Mouse (Mus musculus) heart, adult 2 months (tissue): ENCODE measurements around the gene Rex1bd. TPM values are rescaled to one million over a fixed set of nuclear protein-coding genes. Genes with fewer than 3 reads are reported as not detected.
A peak's percentile ranks its signal among the peaks of the same experiment; 100 is the strongest.
"Not testable (repeated sequence)": the region's sequence is repeated elsewhere in the genome, so short reads cannot be mapped to it uniquely, and the experiment has no call there.

Experiments used
- DNase-seq, 2 experiments: peaks; one replicate each; pipeline ENCODE4 v3.0.0; 2021
- H3K27ac ChIP-seq: fragments of 200-600 bp; 2 replicates; pipeline ENCODE4 v1.8.1; 2022
- H3K27me3 ChIP-seq: fragments of 200-500 bp; 2 replicates; pipeline ENCODE4 v1.6.1; 2012; ENCODE audit warnings: mild to moderate bottlenecking, low read length, inconsistent platforms, mixed read lengths; ENCODE audit not compliant: control insufficient read depth, insufficient read depth
- H3K36me3 ChIP-seq: fragments of 200-500 bp; 2 replicates; pipeline ENCODE4 v1.6.1; 2012; ENCODE audit warnings: low read length, inconsistent platforms; ENCODE audit not compliant: control insufficient read depth, insufficient read depth
- H3K4me1 ChIP-seq: fragments of 200-500 bp; 2 replicates; pipeline ENCODE4 v1.6.1; 2011; ENCODE audit warnings: low read length; ENCODE audit not compliant: control insufficient read depth, insufficient read depth
- H3K4me3 ChIP-seq: fragments of 200-600 bp; 2 replicates; pipeline ENCODE4 v1.8.1; 2022
- H3K79me2 ChIP-seq: fragments of 200-500 bp; replicated peaks from 2 replicates; pipeline ENCODE4 v1.6.1; 2012; ENCODE audit warnings: mild to moderate bottlenecking, inconsistent platforms, low read length, moderate library complexity, mixed read lengths; ENCODE audit not compliant: control insufficient read depth, insufficient read depth
- H3K9ac ChIP-seq: fragments of 200-500 bp; 2 replicates; pipeline ENCODE4 v1.6.1; 2012; ENCODE audit warnings: low read depth, mild to moderate bottlenecking, control low read depth, inconsistent platforms, low read length, mixed read lengths
- CTCF ChIP-seq: fragments of 200-600 bp; IDR thresholded peaks from 2 replicates; pipeline ENCODE4 v1.8.1; 2022; ENCODE audit warnings: antibody characterized with exemption, mild to moderate bottlenecking, moderate library complexity
- EP300 ChIP-seq: fragments of 200-500 bp; IDR thresholded peaks from 2 replicates; pipeline ENCODE4 v1.6.1; 2011; ENCODE audit warnings: low read depth, low read length, control low read depth; ENCODE audit not compliant: insufficient read depth
- POLR2A ChIP-seq: fragments of 200-500 bp; IDR thresholded peaks from 2 replicates; pipeline ENCODE4 v1.6.1; 2011; ENCODE audit warnings: mild to moderate bottlenecking, low read depth, low read length, control low read depth; ENCODE audit not compliant: insufficient read depth
- WGBS: fragments of 180-500 bp; shearing (Covaris S2); methylation state at CpG from one replicate; pipeline ENCODE4 v1.1.7; 2018; 5-methylcytosine and 5-hydroxymethylcytosine counted together
- intact Hi-C: fragments of 180-260 bp; cut with DNase I; formaldehyde crosslinking; loops from one replicate; pipeline ENCODE4 v1.15.1; 2025
- polyA plus RNA-seq: library from polyadenylated mRNA; depleted of rRNA; stranded (reverse); fragments of >200 nt; gene quantifications from 2 replicates; pipeline ENCODE4 v1.2.3, GENCODE M21; 2012
- total RNA-seq, 2 experiments: library from RNA; stranded (reverse); gene quantifications; 2 replicates each; pipeline ENCODE4 v1.2.3; 2021

Gene Rex1bd
- total and polyA plus RNA-seq, 3 experiments, result 111 to 145 (median 118) TPM

- no peaks in the 10 kb centered on the region for H3K79me2 ChIP-seq
- no peaks in the 10 kb centered on the region for H3K27me3 ChIP-seq
- no peak overlapping the region for H3K9ac ChIP-seq
- H3K4me1 ChIP-seq, result peaks cover 3% of the 10 kb centered on the region; the same call in 1 of the 2 replicates
- TF ChIP-seq EP300 (no peak), POLR2A (no peak), CTCF (no peak)
- no peaks in the 10 kb centered on the region for H3K36me3 ChIP-seq
- H3K4me3 ChIP-seq, result no peak overlapping the region
- intact Hi-C loops, result no loop called here
- 89% methylated on average over 6 of the region's 6 CpGs for WGBS
- DNase-seq, result no peak
- H3K27ac ChIP-seq, result no peak overlapping the region
These were observed 12.5 kb upstream of the Rex1bd start for GRCm38 (mm10) chr8:70519043-70519442.

GRCm38 (mm10) chr8:70517940-70518643 is 11.5 kb upstream of the Rex1bd start:
- DNase-seq, result no peak
- peaks cover 1% of the 10 kb centered on the region; the same call in 1 of the 2 replicates for H3K4me1 ChIP-seq
- no peaks in the 10 kb centered on the region for H3K27me3 ChIP-seq
- no peaks in the 10 kb centered on the region for H3K36me3 ChIP-seq
- intact Hi-C loops, result no loop called here
- no peaks in the 10 kb centered on the region for H3K79me2 ChIP-seq
- no peak for TF ChIP-seq EP300
- no peak for TF ChIP-seq POLR2A
- no peak for TF ChIP-seq CTCF
- H3K27ac ChIP-seq, result no peak overlapping the region
- H3K9ac ChIP-seq, result no peak overlapping the region
- WGBS, result 80% methylated on average over 10 of the region's 10 CpGs
- no peak overlapping the region for H3K4me3 ChIP-seq

DNA sequence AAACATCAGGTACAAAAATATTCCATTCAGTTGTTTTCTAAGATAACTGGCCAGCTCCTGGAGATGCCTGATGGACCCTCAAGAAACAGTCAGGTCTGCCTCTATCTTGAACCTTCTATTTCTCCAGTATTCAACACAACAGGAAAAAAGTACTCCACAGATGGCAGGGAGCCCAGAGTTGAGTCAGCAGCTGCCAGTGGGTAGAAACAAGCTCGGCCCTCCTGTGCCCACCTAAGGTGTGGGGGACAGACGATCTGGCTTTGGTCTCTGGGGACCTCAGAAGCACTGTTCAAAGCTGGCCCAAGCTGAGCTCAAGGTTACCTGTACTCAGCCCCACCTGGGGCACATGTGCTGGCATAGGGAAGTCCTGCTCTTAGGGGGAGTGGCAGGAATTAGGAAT is 6.9 kb upstream of the Rex1bd start:
- Histone ChIP-seq H3K9ac (no peak overlapping the region), H3K79me2 (peaks cover 3% of the 10 kb centered on the region), H3K27ac (no peak overlapping the region; the same call in 1 of the 2 replicates), H3K27me3 (no peaks in the 10 kb centered on the region), H3K4me1 (peaks cover 6% of the 10 kb centered on the region), H3K36me3 (peaks cover 2% of the 10 kb centered on the region; the same call in 1 of the 2 replicates), H3K4me3 (no peak overlapping the region)
- 10% methylated on average over 2 of the region's 2 CpGs for WGBS
- TF ChIP-seq EP300 (no peak), CTCF (no peak), POLR2A (no peak)
- intact Hi-C loops, result no loop called here
- DNase-seq, result no peak

DNA sequence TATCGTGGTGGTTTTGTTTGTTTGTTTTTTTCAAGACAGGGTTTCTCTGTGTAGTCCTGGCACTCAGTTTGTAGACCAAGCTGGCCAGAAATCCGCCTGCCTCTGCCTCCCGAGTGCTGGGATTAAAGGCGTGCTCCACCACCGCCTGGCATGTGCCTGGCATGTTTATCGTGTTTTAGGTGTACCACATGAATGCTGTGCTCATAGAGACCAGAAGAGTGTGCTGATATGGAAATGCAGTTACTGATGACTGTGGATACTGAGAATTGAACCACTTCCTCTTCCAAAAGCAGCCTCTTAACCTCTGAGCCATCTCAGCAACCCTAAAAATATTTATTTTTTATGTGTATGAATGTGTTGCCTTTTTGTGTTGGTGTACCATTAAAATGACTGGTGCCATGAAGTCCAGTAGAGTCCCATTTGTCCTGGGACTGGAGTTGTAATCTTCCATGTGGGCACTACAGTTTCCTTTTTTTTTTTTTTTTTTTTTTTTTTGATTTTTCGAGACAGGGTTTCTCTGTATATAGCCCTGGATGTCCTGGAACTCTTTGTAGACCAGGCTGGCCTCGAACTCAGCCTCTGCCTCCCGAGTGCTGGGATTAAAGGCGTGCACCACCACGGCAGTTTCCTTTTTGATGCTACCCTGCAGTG is 5.8 kb upstream of the Rex1bd start:
- Histone ChIP-seq H3K4me3 (no peak overlapping the region), H3K79me2 (peaks cover 3% of the 10 kb centered on the region), H3K9ac (no peak overlapping the region), H3K27me3 (no peaks in the 10 kb centered on the region), H3K4me1 (peaks cover 6% of the 10 kb centered on the region), H3K27ac (no peak overlapping the region), H3K36me3 (peaks cover 2% of the 10 kb centered on the region; the same call in 1 of the 2 replicates)
- no peak for DNase-seq
- no peak for TF ChIP-seq EP300
- 84% methylated on average over 11 of the region's 11 CpGs for WGBS
- intact Hi-C loops, result no loop called here

DNA sequence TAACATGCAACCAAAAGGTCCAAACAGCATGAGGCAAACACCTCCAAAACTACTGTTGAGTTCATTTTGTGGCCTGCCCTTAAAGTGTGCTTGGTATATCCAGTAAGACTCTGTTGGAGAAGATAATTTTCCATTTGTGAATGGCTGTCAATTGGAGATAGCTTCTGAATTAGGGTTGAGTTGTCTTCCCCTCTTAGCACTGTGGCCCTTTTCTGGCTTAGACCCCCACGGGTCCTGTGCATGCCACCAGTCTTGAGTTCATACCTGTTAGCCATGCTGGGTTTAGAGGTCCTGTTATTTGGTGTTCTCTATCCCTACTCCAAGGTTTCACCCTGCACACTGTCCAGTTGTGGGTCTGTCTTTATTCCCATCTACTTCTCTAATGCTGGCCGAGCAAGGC is 5.2 kb upstream of the Rex1bd start:
- WGBS, result 96% methylated on average over 2 of the region's 2 CpGs
- peaks cover 6% of the 10 kb centered on the region for H3K4me1 ChIP-seq
- H3K36me3 ChIP-seq, result peaks cover 2% of the 10 kb centered on the region; the same call in 1 of the 2 replicates
- no peak for TF ChIP-seq EP300
- TF ChIP-seq POLR2A, result no peak
- TF ChIP-seq CTCF, result no peak
- H3K27me3 ChIP-seq, result no peaks in the 10 kb centered on the region
- no peak overlapping the region for H3K4me3 ChIP-seq
- no peak overlapping the region for H3K27ac ChIP-seq
- H3K79me2 ChIP-seq, result peaks cover 3% of the 10 kb centered on the region
- intact Hi-C loops, result no loop called here
- H3K9ac ChIP-seq, result no peak overlapping the region
- DNase-seq, result no peak

DNA sequence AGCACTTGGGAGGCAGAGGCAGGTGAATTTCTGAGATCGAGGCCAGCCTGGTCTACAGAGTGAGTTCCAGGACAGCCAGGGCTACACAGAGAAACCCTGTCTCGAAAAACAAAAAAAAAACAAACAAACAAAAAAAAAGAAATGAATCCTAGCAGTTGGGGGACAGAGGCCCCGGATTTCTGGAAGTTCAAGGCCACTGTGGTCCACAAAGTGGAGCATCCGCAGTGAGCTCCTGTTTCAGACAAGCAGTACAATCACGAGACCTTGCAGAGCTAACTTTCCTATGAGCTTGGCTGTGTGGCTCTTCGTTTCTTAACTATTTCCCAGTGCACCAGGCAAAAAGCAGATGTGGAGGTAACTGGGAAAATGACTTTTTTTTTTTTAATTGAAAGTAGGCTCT is 4.6 kb upstream of the Rex1bd start:
- H3K9ac ChIP-seq, DNase-seq, H3K4me1 ChIP-seq, H3K27me3 ChIP-seq, intact Hi-C loops, H3K36me3 ChIP-seq, H3K79me2 ChIP-seq: not testable (repeated sequence)
- H3K27ac ChIP-seq, result peak overlapping the region; percentile 87
- peak overlapping the region; percentile 68 for H3K4me3 ChIP-seq
- WGBS, result 68% methylated on average over 6 of the region's 6 CpGs
